Mouse (Mus musculus) frontal cortex, postnatal 14 days (tissue): ENCODE measurements around the gene Fam198b.
"Not testable (repeated sequence)": the region's sequence is repeated elsewhere in the genome, so short reads cannot be mapped to it uniquely, and the experiment has no call there.

Source experiments
- DNase-seq, 2 experiments: peaks; one replicate each; pipeline ENCODE4 v3.0.0; 2022; ENCODE audit warnings: low spot score in 2 of 2

The Fam198b gene

DNA sequence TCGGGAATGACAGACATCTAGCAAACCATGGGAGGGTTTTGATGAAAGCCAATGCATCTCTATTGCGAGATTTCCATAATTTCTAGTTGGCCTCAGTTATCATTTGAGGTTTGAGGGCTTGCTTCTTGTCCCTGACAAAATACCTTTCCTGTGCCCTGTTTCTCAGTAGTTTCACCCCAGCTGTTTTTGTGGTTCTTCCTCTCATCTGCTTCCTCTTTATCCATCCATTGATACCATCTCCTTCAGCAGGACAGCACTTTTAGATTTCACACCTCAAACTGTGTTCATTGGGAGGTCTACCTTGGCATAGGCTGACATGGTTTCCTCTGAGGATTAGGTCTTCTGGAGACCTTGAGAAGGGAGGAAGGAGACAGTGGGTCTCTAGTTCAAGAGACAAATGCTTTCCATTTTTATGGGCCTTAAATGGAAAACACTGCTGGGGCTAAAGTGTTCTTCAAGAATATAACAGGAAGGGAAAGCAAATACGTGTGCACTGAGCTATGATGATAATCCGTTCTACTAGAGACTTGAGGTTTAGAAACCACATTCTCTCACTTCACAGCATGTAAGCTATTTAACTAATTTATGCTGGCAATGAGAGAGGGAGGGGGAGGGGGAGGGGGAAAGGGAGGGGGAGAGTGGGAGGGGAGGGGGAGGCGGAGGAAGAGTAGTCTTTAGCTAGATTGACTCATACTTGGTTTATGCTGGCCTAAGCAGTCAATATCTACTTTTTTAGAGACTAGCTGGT lies 41.8 kb downstream of the Fam198b start:
- no peak for DNase-seq

DNA sequence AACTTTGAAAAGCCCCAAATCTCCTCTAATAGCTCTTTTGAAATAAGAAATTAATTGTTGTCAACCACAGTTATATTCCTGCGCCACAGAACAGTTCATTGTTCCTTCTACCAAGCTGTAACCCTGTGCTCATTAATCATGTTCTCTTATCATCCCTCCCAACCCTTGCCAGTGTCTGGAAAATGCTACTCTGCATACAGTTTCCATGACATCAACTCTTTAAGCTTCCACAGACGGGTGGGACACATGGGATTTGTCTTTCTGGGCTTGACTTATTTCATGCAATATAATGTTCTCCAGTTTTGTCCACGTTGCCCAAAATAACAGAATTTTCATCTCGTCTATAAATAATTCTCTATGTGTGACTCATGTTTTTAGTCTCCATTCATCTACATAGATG lies 42.7 kb downstream of the Fam198b start:
- no peak for DNase-seq

DNA sequence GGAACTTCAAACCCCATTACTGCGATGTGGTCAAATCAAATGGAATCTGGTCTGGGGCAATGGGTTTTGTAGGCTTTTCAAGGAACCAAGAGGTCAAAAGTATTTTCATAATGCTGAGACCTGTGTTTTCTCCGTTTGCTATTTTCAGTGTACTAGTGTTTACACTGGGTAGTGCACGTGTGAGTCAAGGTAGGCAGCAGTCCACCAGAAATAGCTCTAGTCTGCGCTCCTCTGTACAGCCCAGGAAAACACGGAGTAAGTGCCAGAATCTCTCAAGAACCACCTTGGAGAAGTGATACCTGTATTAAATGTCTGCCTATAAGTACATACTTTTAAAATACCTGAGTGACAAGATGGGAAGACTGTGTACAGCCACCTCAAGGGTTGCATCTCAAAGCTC lies 44.1 kb downstream of the Fam198b start:
- DNase-seq, result no peak

DNA sequence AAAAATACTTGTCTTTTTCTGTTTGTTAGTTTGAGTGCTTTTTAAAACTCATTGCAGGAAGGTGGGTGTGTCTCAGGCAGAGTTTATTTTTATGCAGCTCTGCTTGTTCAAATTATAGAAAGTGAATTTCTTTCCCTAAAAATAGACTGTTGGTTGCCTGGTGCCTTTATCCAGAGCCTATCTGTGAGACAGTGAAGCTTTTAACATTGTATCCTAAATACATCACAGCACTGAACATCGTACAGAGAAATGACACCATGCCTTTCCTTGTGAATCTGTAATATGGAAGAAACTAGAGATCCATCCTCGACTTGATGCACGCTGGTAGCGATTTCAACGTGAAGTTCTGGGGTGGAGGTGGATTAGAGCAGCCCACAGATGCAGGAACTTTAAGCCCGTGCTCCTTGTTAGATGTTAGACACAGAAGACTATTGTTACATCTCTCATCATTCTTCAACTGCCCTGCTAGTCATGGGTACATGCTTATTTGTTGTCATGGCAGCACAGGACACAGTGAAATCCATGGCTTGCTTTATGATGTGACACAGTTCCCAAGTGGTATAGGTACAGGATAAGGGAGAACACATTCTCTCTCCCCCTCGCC lies 45.9 kb downstream of the Fam198b start:
- peak in 1 of 2 experiments; percentile 21 for DNase-seq

DNA sequence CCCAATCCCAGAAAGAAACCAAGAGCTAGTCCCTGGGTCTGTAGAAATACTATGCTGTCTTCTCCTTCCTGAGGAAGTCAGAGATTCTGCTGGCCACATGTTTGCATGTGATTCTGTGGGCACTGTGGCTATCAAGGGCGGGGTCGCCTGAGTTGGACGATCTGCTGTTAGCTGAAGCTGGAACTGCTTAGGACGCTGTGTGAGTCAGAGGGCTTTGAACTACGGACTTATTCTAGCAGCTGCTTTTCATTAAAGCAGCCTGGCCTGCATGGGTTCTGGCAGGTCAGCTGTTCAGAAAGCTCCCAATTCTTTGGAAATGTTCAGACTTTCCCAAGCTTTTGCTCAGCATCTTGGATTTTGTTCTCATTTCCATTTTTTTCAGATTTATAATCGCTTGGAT lies 51.9 kb downstream of the Fam198b start:
- DNase-seq, result no peak

DNA sequence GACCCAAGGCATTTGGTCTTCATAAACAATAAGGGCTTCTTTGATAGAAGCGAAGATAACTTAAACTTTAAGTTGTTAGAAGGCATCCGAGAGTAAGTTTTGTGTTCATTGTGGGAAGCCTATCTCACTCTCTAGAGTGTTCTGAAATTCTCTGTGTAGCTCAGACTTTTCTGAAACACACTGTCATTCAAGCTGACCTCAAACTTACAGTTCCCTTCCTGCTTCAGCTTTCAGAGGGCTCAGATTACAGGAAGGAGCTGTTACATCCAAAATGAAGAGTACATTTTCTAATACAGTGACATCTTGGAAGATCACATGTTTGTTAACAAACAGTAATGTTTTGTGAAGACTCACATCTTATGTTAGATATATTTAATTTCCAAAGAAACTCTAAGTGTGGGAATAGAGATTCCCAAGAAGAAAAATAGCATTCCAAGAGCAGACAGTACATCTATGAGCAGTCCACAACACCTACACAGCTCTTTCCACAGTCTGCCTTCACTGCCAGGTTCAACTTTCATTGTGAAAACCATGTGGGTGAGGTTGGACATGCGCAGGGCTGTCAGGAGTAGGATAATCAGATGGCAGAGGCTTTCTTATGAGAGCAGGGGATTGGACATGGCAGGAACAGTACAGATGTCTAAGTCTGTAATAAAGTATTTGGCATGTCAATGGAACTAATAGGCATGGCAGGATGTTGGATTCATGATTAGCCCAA lies 52.6 kb downstream of the Fam198b start:
- DNase-seq, result no peak

DNA sequence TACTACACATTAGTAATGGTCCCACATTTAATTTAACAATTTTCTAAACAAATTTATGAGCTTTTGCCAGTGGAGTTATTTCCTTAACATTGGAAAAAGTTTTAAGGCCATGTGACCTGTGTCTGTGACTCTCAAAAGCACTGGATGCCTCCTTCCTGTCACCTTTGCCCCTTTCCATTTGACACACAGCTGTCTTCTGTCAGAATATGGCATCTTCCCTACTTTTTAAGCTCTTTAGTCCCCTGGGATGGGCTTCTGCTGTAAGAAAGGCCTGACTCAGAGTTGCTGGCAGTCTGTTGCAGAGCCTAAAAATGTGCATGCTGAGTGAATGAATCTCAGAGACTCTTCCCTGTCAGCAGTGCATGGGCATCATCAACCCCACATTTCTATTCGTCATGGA lies 63.4 kb downstream of the Fam198b start:
- DNase-seq, result no peak

DNA sequence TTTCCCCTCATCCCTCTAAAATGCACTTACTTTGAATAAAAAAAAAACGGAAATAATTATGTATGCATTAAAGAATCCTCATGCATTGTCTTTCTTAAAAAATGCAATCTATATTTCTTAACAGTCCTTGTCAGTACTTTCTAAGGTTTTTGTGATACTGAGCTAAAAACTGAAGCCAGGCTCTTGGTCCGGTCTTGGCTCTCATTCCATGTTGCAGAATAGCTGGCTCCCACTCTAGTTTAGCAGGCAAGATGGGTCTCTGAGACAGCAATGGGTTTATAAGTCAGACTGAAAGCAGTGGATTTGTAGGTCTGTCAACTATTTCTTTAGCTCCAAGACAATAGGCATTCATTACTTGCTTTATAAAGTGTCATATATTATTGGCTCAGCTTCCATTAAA lies 63.8 kb downstream of the Fam198b start:
- no peak for DNase-seq

DNA sequence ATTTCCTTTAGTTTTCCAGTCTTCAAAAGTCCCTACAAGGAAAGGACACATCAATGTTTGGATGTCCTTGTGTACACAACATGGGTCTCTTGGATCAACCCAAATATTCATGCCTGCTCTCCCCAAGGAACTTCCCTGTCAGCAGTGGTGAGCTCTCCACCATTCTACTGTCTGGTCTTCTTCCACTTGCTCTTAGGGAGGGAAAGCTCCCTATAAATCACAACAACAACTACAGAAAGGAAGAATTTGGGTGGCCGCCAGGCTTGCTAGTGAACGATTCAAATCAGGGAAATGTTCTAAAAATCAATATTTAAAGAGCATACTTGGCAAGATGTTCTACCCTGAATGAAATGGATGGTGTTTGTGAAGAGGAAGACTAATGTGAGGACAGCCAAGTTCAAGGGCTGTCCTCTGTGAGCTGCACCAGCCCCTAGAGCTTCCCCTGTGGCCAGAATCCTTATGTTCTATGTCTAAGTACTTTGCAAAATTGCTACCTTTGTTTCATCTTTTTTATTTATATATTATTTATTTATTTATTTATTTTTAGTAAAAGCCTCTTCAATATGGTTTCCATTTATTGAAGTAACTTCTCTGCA lies 68.9 kb downstream of the Fam198b start:
- DNase-seq, result no peak

DNA sequence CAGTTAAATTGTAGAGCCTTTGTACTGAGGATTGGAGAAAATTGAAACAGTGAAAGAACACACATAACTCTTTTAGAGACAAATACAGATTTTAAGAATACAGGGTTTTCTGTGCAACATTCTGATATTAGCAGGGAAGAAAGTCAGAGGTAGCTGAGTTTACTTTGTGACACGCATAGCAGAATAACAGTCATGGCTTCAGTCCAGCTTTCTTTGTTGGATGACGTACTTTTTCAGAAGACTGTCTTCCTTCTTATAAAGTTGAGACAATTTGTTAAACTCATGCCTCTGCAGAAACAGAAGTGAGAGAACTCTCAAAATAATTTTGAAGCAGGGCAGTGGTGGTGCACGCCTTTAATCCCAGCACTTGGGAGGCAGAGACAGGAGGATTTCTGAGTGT lies 70.9 kb downstream of the Fam198b start:
- DNase-seq, result no peak

DNA sequence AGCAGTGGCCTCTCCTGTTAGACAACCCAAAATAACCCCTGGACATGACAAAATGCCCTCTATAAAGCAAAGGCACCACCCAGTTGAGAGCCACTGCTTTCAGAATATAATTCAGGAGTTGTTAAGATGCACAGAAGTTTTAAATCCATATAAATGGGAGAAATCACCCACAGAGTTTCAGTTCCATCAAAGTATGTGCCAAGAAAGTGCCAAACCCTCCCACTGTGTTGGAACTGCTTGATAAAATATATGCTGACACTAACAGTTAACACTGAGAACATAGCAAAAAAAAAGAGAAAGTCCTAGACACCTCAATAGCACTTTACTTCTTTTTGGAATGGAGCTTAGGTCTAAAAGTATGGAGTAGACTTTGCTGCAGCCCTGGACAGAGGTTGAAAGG lies 72.5 kb downstream of the Fam198b start:
- DNase-seq, result no peak

DNA sequence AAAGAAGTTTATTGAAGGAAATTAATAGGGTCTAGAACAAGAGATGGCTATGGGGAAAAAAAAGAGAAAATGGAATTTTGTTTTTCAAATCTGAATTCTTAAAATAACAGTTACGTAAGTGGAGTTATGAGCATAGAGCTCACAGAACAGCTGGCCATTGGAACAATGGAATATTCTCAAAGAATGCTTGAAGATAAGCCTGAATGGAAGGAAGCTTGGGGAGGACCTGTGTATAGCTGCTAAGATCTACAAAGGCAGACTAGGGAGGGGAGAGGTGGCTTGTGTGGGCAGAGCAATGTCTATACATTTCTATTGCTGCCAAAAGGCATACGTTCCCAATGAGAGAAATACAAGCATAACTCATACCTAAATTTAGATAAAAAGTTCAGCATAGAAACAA lies 73.4 kb downstream of the Fam198b start:
- no peak for DNase-seq

DNA sequence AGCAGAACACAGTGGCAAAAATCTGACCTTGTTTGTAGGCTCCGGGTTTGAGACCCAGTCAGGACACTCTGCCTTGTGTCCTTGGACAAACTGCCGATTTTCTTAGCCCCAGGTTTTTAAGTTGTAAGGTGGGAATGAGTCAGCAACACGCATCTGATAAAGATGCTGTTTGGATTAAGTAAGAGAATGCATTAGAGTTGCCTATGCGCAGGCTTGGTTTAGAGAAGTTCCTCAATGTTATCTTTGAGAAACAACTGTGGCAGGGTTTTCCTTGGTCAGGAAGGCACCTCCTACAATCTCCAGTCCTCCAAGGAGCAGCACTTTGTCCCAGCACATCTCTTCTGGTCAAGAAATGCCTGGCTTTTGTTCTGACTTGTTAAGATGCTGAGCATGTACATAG lies 82.4 kb downstream of the Fam198b start:
- DNase-seq, result no peak

DNA sequence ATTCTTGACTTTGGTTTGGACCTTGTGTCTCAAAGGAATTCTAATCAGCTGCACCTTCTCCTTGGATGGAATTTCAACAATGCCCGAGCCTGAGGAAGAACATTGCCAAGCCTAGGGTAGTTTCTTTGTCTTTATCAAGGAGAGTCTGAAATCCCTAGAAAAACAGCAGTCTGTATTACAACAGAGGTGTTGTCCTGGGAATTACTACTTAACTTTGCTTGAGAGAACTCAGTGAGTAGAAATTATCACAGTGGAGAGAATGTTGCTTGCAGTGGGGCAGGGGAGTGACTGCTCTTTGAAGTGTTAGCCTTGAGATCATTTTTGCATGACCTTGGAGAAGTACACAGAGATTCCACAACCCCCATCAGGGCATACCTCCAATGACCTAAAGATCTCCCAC lies 83.0 kb downstream of the Fam198b start:
- DNase-seq, result no peak

DNA sequence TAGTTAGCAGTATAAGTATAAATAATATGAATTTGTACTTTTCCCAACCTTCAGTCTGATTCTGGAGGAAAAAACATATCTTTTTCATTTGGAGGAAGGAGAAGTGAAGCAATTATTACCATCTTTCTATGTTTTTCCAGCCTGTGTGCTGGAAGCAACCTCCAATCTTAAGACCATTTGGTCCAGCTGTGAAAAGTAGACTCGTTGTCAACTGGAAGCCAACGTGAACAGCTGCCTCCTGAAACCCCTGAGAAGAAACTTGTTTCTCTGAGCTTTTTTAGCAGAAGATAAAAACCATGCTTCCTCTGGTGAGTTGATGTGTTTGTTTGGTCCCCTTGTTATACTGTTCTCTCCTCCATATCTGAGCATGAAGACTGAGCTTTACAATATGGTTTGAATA lies 84.1 kb downstream of the Fam198b start:
- no peak for DNase-seq

DNA sequence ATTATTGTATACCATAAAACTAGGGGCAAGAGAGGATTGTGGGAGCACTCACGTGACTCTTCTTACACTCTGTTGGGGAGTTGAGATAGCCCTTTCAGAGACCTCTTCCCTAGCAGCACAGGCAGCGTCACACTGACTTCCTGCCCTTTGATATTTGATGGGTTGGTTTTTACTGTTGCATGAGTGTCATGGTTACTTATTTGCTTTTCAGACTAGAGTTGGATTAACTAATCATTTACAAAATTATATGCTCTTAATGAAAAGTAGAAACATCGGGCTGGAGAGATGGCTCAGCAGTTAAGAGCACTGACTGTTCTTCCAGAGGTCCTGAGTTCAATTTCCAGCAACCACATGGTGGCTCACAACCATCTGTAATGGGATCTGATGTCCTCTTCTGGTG lies 85.2 kb downstream of the Fam198b start:
- not testable (repeated sequence) for DNase-seq

DNA sequence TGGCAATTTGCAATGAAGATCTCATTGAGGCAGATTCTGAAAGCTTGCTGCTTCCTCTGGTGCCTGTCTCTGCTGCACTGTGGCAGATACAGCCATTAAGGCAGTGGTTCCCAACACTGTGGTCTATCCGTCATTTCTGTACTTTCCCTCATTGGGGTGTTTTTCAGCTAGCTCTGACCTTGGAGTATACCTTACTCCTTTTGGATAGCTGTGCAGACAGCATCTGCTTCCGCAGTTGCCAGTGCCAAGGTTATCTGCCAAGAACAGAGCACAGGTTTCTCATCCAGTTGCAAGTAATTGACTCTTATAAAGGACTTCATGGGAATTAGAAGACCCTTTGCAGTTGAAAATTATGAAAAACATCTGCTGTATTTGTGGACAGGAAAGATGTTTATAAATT lies 85.7 kb downstream of the Fam198b start:
- no peak for DNase-seq

DNA sequence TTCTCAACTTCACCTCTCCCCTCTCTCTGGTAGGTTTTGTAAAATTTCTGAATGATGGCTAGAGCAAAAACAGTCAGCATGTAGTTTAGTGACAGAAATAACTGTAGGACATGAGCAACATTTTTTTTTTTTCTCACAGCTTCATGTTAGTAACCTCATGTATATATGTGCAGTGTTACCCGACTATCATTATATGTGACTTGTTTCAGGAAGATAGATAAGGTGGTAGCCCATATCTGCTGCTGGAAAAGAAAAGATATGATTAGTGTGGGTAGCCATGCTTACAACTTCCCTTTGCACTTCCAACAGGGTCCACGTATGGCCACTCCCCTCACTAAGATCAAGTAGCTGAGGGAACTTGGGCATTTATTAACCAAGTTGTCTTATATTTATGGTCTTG lies 86.2 kb downstream of the Fam198b start:
- DNase-seq, result no peak

DNA sequence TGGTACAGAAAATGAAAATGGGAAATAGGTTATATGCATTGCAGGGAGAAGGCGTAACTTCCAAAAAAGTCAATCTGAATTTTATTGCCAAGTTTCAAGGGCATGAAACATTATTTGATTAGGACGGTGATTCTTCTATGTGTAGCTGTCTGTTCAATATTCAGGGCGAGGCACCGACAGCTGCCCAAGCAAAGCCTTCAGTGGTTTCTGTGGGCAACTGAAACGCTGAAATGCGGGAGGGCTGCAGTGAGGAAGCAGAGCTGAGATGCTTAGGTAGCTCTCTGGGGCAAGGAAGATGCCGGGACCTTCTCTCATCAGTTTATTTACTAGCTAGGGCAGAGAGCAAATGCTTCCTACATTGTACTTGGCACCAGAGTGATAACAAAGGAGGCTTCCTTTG lies 87.2 kb downstream of the Fam198b start:
- no peak for DNase-seq

DNA sequence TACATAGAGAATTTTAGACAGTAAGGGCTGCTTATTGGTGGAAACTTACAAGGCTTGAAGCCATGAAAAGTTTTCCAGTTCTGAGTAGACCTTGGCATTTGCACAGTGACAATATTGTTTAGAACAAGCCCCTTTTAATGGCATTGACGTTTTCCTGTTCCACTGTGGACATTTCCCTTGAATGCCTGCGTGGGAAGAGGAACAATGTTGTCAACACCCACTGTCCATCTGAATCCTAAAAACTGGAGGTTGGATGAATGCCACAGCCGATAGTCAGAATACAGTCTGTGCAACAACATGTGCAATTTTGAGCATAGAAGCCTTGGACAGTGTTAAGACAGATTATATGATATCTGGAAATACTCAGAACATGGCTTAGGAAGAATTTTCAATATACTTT lies 92.5 kb downstream of the Fam198b start:
- no peak for DNase-seq

DNA sequence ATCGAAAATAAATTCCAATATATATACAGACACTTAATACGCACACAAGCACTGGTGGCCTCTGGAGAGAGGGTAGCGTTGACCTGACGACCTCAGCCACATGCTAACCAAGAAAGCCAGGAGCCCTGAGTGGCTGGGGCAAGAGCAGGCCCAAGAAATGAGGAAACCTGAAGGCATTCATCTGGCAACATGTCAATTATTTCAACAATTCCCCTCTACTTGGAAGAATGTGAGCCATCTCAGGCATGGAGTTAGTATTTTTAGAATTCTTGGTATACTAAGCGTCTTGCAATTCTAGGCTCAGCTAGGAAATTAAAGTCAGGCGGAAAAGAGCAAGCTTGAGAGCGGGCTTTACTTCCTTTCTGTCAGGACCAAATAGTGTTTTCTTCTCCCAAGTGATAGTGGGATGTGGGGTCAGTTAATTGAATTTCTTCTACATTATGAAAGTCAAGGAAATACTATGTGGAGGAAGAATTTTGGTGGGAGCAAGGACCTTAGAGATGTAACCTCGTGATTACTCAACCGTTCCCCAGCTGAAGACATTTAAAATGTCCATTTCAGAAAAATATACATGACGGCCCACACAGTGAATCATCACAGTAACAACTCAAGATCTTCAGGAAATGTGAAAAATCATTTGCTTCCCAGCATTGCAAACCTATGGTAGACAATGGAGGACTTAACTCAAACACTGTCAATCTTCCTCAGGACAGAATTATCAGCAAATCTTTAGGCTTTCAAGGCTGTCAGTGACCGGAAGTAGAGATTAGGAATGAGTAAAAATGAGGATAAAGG lies 93.5 kb downstream of the Fam198b start:
- DNase-seq, result no peak

DNA sequence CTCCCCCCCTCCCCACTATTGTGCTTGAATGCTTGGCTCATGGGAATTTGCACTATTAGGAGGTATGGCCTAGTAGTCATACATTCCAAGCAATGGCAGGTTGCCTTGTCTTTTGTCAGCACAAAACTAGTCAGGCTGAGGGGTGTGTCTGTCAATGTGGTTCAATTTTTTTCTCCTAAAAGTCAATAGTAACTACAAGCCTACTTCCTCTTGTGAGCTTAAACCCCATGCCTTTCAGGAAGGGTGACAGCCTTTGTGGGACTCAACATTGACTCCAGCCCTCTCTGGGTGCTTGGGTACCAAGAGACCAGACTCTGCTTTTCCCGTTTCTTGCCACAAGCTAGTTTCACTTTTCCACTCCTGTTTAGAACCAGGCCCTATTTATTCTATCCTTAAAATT lies 96.4 kb downstream of the Fam198b start:
- DNase-seq, result no peak
